Comparison of ENCODE assay signal across 8 mouse cellular contexts in genomic region chr5:28094393-28094792, GRCm38 (mm10).
"Had no signal": no experiment of that assay in that cellular context is flagged by ENCODE, and none has a peak within 500 bp of the region (broad histone marks: within the 10 kb centered on the region; RNA-seq: fewer than 3 reads in every experiment).

No protein-coding gene starts in this region.

- H3K4me2 ChIP-seq: kidney, embryonic 15.5 days; limb, embryonic 15.5 days; liver, embryonic 12.5 days; lung, embryonic 14.5 days; neural tube, embryonic 13.5 days had no signal

- H3K27ac ChIP-seq: kidney, embryonic 15.5 days; limb, embryonic 15.5 days; liver, embryonic 12.5 days; midbrain, embryonic 10.5 days; neural tube, embryonic 13.5 days had no signal

- H3K9ac ChIP-seq: kidney, embryonic 15.5 days; limb, embryonic 15.5 days; liver, embryonic 12.5 days; lung, embryonic 14.5 days; neural tube, embryonic 13.5 days had no signal

- H3K9me3 ChIP-seq: kidney, embryonic 15.5 days; limb, embryonic 15.5 days; liver, embryonic 12.5 days; midbrain, embryonic 10.5 days; neural tube, embryonic 13.5 days had no signal

- H3K4me1 ChIP-seq: kidney, embryonic 15.5 days; limb, embryonic 15.5 days; liver, embryonic 12.5 days; midbrain, embryonic 10.5 days; neural tube, embryonic 13.5 days had no signal

- DNase-seq: layer of hippocampus, adult 9-11 months had no signal

- H3K36me3 ChIP-seq: kidney, embryonic 15.5 days; limb, embryonic 15.5 days; liver, embryonic 12.5 days; midbrain, embryonic 10.5 days; neural tube, embryonic 13.5 days had no signal

- H3K4me3 ChIP-seq: kidney, embryonic 15.5 days; limb, embryonic 15.5 days; liver, embryonic 12.5 days; midbrain, embryonic 10.5 days; myocyte; neural tube, embryonic 13.5 days had no signal

- H3K27me3 ChIP-seq: kidney, embryonic 15.5 days; neural tube, embryonic 13.5 days had no signal
